Mouse (Mus musculus) left cerebral cortex, postnatal 25 days (tissue): ENCODE data around the gene Arnt2. TPM values are rescaled to one million over a fixed set of nuclear protein-coding genes. Genes with fewer than 3 reads are reported as not detected.

Experiments
- DNase-seq, 2 experiments: peaks; one replicate each; pipeline ENCODE4 v3.0.0; 2022; ENCODE audit warnings: low spot score in 2 of 2, mixed read lengths in 1 of 2
- intact Hi-C: fragments of 180-260 bp; cut with DNase I; formaldehyde crosslinking; loops from one replicate; pipeline ENCODE4 v1.15.1; 2025
- total RNA-seq, 2 experiments: library from RNA; stranded (reverse); gene quantifications; 2 replicates each; pipeline ENCODE4 v1.2.3; 2021

Arnt2 gene
- total RNA-seq, 2 experiments from 2014 or later = 219 to 226 TPM

DNA sequence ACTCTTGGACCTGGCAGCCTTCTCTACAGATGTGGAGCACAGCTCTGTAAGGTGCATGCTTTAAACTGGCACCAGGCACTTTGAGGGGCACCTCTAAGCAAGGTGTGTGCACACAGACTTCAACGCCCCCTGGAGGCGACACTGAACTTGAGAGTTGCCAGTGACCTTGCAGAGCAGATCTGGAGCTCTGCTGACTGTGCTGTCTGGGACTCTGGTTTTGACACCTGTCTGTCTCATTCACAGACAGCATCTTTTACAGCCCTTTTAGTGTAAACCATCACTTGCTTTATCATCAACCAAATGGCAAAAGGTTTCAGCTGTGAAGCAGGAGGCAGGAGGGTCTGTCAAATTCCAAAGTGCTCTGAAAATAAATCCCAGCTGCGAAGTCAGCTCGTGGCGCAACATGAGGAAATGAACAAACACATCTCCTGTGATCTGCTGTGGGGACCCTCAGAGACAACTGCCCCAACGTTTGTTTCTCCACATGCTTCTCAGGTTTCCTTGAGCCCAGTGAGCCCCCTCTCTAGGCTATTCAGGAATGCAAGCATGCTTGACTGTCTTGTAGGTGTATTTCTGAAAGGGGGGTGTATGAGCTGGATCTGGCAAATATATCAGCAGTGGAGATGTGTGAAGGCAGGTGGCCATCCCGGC lies 94.5 kb downstream of the Arnt2 start:
- DNase-seq = no peak
- intact Hi-C loops = no loop called here

GRCm38 (mm10) chr7:84314742-84315141 lies 95.2 kb downstream of the Arnt2 start:
- no peak for DNase-seq
- intact Hi-C loops = no loop called here

DNA sequence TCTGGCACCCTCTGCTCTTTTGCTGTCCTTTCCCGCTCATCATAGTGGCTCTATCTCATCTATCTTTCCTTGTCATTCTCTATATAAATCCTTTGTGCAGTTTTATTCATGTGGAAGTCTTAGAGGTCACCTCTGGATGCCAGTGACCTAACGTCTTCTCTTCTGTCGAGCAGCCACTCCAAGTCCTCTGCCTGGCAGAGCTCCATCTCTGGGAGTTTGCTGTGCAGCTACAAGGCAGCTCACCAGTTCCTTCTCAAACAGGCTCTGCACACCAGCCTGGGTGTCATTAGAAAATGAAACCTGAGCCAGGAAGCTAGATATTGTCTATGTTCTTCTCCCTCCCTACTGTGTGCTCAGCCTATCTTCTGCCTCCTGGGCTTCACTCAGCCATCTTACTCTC lies 98.4 kb downstream of the Arnt2 start:
- intact Hi-C loops = no loop called here
- DNase-seq = no peak

- intact Hi-C loops = no loop called here
- DNase-seq = no peak
Observed at GRCm38 (mm10) chr7:84310909-84311311, 99.1 kb downstream of the Arnt2 start.

- no peak for DNase-seq
- intact Hi-C loops = no loop called here
Observed at GRCm38 (mm10) chr7:84307329-84307925, 102.5 kb downstream of the Arnt2 start.

DNA sequence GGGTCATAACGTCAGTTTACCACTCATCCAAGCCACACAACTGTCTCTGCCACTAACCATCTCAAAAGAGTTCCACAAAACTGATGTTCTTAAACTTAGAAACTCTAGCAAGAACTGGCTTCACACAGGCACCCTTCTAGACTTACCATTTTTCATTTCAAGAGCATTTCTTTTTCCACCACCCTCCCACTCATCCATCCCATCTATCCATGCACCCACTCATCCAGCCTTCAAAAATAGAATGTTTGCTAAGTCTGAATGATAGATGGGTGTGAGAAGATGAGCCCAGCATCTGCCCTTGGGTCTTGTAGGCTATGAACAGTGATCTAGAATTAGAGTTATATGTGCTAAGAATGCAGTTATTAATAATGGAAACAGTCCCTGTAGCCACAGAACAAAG lies 109.7 kb downstream of the Arnt2 start:
- intact Hi-C loops = no loop called here
- DNase-seq = peak in 1 of 2 experiments; percentile 77

DNA sequence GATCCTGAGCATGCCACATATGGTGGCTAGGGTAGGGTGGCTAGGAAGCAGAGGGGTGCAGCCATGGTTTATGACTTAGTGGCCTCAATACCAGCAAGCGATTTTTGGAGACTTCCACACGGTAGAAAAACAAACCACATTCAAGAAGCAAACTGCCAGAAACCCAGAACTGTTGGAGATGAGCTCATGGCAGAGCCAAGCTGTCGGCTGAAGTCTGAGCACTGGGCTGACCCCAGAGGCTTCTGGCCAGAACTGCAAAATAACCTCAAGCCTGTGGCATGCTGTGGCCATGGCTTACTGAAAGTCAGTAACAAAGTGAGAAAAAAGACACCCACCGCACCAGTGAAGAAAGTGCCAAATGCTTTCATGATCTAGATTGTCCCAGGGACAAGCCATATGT lies 110.4 kb downstream of the Arnt2 start:
- intact Hi-C loops = no loop called here
- DNase-seq = no peak

DNA sequence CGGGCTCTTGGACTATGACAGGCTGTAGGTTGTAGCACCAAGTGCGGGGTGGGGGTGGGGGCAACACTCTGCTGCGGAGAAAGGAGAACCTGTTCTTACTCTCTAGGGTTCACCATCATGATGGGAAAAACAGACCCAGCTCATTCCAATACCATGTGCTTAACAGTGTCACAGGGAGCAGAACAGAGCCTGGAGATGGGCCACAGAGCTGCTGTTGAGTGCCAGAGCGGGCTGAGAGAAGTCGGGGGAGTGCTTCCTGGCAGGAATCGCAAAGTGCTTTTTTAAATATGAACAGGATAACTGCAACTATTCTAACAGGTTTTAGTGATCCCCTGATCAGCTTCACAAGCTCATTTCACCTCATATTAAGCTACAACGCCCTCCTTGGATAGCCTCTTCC lies 116.9 kb downstream of the Arnt2 start:
- DNase-seq = peak in 1 of 2 experiments; percentile 49
- intact Hi-C loops = no loop called here

DNA sequence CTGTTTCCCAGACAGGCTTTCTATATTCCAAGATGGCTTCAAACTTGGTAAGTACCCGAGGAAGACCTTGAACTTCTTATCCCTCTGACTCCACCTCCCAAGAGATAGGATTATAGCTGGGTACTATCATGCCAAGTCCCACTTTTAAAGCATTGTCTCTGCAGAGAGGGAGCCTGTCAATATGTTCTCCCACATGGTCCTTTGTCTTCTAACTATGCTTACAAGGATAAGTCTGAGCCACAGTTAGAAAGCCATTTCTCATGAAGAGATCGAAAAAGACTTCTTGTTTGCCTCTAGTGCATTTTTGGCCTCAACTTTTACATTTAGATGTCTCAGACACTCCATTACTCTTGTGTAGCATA lies 122.8 kb downstream of the Arnt2 start:
- DNase-seq = no peak
- intact Hi-C loops = no loop called here

GRCm38 (mm10) chr7:84286526-84287225 lies 123.3 kb downstream of the Arnt2 start:
- intact Hi-C loops = no loop called here

DNA sequence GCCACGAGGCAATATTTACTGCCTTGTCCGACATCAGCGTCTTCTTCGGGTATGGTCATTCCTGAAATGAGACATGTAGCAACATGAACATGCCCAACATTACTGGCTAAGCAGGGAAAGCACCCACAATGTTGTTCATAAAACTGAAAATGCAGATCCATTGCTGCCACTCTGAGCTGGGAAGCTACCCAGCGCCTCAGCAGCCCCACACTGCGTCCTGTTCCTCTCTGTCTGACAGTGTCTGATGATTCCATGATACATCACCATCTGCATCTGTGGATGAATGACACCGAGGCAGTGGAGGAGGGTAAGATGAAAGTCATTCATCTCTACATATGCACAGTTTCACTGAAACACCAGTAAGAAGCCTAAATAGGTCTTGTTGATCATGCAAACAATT lies 124.2 kb downstream of the Arnt2 start:
- DNase-seq = peak in 1 of 2 experiments; percentile 52
- intact Hi-C loops = no loop called here

More at GRCm38 (mm10) chr7:84286526-84287225, 123.3 kb downstream of the Arnt2 start:
- DNase-seq = no peak

DNA sequence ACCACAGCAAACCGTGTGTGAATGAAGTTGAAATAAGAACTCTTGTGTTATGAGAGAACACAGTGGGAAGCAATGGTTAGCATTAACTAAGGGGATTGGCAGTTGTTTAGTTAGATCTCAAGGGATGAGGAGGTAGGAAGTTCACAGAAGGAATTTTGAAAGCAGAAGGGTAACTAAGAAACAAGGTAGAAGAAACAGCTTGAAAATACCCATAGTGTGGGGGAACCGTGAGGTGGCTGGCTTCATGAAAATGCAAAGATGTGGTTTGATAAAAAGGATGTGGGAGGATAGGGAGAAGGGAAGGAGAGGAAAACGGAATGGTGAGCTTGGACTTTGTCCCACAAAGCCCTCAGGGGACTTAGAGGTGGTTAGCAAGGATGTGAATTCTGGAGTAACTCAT lies 125.0 kb downstream of the Arnt2 start:
- intact Hi-C loops = loop anchor here (5.0 kb wide), 1 partner anchor 67 kb away; no protein-coding TSS in a partner anchor
- DNase-seq = peak in 1 of 2 experiments; percentile 76

DNA sequence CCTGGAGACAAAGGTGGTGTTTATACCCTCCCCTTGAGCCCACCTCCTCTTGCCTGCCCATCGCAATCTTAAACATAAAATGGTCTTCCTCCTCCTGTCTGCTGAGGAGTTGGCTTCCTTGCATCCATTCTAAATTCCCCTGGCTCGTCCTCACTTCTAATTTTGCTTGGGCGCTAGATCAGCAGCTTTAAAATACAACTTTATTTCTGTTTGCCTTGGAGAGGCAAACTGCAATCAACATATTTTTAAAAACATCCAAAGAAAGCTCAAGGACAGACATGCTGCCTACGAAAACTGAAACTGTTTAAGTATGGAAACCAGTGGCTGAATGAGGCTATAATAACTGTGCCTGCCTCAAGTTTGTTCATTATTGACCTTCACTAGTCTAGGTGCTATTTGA lies 127.7 kb downstream of the Arnt2 start:
- intact Hi-C loops = loop anchor here (5.0 kb wide), 1 partner anchor 70 kb away; no protein-coding TSS in a partner anchor
- DNase-seq = peak in 1 of 2 experiments; percentile 66

DNA sequence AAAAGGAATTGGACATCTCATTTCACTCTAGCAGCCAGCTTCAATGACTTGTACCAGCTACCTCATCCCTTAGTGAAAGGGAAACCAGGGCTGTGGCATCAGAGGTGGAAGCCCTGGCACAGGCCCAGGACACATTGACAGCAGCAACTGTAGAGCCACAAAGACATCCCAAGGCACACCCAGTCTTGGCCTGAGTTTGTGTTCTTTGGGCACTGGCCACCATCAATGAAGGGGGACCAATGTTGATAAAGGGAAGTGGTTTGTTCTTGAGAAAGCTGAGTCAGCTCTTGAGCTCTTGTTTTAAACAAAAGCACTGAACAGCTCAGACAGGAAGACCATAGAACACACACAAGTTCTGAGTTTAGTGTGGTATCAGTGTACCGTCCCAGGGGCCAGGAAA lies 130.7 kb downstream of the Arnt2 start:
- intact Hi-C loops = no loop called here
- DNase-seq = no peak

DNA sequence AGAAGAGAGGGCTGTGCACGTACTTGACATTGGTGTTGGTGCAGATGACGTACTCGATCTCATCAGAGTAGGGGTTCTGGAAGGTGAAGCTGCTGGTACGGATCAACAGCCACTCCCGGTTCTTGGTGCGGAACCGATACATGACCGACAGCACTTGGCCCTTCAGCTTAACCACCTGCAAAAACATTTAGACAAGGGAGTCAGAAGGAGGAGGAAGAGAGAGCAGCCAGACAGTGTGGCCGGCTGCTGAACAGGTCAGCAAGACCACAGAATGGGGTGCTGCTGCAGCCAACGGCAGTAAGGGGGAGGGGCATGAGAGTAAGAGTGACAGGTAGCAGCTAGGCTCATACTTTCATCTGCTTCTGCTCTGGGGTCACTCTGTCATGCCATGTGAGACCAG lies 134.7 kb downstream of the Arnt2 start:
- DNase-seq = no peak
- intact Hi-C loops = no loop called here

GRCm38 (mm10) chr7:84273930-84274329 lies 136.0 kb downstream of the Arnt2 start:
- intact Hi-C loops = loop anchor here (5.0 kb wide), 3 partner anchors 83 to 362 kb away; partner anchors contain the start of gene Abhd17c
- no peak for DNase-seq

DNA sequence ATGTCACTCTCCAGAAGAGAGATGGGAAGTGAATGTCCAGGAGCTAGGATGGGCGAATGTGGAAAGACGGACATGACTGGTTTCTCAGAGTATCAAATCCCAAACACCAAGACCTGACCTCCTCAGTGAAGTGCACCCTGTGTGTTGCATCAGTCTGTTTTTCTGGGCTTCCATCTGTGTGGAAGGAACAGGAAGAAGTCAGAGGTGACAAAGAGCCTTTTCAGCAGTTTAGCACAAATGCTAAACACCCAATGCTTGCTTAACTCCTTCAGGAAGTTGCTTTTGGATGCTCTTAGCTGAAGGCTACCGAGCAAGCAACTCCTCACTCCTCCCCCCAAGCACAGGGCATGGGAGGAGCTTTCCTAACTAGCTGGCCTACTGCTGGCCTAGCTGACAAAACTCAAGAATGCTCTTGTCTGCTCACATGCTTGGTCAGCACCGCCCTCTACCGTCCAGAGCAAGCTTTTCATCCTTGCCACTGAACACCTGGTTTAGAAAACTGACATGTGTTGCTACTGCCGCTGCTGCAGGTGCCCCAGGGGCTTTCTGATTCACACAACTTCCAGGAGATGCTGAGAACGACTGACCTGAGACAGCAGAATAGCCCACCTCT lies 137.7 kb downstream of the Arnt2 start:
- DNase-seq = peak; percentile 73 to 81
- intact Hi-C loops = loop anchor here (1.0 to 5.0 kb wide), 4 partner anchors 85 to 360 kb away; partner anchors contain the start of genes Abhd17c and Cemip

GRCm38 (mm10) chr7:84271429-84271828 lies 138.5 kb downstream of the Arnt2 start:
- intact Hi-C loops = loop anchor here (5.0 kb wide), 3 partner anchors 86 to 359 kb away; partner anchors contain the start of gene Abhd17c
- no peak for DNase-seq

DNA sequence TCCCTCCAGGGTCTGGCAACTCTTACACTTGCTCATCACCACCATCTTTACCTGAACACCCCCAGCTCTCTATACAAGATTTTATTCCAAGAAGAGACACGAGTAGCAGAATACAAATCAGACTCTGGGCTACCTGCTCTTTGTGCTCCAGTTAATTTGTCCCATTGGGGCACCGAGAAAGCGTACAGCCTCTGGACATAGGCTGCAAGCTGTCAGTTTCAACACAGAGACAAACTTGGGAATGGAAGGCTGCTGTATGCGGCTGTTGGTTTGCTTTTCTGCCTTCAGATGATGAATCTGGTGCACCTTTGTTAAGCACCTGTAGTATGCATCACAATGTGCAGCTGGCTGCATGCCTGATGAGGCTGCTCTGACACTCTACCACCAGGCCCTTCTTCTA lies 146.5 kb downstream of the Arnt2 start:
- intact Hi-C loops = no loop called here

DNA sequence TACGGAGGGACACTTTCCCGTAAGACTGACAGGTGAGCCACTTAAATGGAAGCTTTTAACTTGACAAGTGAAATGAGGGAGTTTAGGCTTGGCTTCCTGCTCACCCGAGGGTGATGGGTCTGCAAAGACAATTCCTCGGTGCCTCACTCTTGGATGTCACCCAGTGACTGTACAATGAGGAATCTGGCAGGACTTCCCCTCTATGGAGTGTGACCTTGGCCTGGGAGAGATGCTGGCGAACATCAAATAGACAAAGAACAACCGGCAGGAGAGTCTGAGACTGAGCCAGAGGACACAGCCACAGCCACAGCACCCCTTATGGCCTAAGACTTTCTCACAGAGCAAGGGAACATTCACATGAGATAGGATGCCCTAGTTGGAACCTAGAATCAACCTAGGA lies 148.6 kb downstream of the Arnt2 start:
- DNase-seq = no peak
- intact Hi-C loops = no loop called here

More for the DNA sequence above, 146.5 kb downstream of the Arnt2 start:
- DNase-seq = no peak
